Mouse (Mus musculus) urinary bladder, postnatal 4 days (tissue): Measurements from ENCODE around the gene Irak3.
"Not testable (repeated sequence)": the region's sequence is repeated elsewhere in the genome, so short reads cannot be mapped to it uniquely, and the experiment has no call there.

Experiments
- DNase-seq, 2 experiments: peaks; one replicate each; pipeline ENCODE4 v3.0.0; 2021 to 2022; ENCODE audit warnings: low spot score in 2 of 2

Gene Irak3

GRCm38 (mm10) chr10:120163490-120163889 is 38.4 kb downstream of the Irak3 start:
- no peak for DNase-seq

GRCm38 (mm10) chr10:120162840-120163239 is 39.1 kb downstream of the Irak3 start:
- DNase-seq: no peak

DNA sequence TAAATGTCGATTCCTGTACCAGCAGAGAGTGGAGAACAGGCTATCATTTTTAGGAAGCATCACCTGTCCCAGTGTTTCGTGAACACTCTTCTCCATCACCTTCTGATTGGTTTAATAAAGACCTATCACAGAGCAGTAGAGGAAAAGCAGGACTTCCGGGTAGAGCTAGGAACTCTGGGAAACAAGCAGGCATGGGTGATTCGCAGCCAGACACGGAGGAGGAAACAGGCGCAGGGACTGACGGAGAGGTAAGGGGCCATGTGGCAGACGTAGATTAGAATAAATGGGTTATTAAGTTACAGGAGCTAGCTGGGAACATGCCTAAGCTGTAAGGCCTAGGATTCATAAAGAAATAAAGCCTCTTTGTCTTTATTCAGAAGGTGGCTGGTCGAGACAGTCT is 41.4 kb downstream of the Irak3 start:
- no peak for DNase-seq

- no peak for DNase-seq
Observed at GRCm38 (mm10) chr10:120153911-120154310, 48.0 kb downstream of the Irak3 start.

GRCm38 (mm10) chr10:120151672-120152071 is 50.3 kb downstream of the Irak3 start:
- DNase-seq: no peak

DNA sequence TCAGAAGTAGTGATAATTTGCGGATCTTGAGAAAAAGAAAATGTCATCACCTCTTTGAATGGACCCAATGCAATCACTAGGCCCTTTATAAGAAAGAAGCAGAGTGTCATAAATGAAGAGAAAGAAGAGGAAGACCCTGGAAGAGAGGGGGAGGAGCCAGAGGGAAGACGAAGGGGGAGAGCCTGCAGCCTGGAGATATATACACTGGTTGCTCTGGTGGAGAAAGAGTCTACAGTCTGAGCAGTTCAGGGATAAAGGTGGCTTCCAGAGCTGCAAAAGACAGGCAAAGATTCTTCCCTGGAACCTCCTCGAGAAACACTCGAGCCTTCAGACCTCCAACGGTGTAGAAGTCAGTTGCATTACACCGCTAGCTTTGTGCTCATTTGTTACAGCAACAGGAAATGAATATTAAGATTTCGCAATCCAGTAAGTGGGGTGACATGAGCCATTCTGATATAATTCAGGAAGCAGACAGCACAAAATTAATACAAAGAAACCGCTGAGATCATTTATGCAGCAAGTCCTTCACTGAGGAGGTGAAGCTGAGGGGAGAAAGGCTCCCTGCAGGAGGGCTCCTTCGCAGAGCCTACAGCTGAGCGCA is 60.9 kb downstream of the Irak3 start:
- no peak for DNase-seq

DNA sequence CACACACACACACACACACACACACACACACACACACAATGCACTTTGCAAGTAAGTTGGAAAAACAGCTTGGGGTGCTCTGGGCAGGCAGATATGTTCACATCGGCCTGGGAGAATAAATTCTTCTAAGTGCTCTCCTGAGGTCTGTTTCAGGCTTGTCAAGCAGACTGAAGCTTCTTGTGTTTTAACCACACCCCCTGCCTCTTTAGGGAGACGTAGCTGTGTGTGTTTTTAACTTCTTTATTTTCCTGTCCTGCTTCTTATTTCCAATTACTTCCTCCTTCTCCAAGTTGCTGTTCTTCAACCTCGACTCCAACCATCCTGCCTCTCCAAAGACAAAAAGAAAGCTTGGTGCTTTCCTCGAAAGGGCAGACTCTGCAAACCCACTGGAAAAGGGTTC is 61.7 kb downstream of the Irak3 start:
- no peak for DNase-seq

DNA sequence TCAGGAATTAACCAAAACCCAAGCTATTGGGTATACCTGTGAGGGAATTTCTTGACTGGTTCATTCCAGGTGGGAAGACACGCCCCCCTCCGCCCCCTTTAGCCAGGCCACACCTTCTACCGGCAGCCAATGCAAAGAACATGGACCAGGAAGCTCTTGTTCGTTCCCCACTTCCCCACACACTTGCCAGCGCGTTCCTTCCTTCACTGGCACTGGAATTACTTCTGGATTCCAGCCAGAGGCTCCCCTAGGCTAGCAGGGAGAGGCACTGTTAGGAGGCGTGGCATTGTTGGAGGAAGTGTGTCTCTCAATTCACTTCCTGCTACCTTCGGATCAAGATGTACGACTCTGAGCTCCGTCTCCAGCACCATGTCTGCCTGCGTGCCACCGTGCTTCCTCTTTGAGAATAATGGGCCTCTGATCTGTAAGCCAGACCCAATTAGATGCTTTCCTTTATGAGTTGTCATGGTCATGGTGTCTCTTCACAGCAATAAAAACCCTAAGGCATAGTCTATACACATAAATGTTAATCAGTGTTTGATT is 65.8 kb downstream of the Irak3 start:
- DNase-seq: no peak

- no peak for DNase-seq
Observed at GRCm38 (mm10) chr10:120133697-120134096, 68.2 kb downstream of the Irak3 start.

DNA sequence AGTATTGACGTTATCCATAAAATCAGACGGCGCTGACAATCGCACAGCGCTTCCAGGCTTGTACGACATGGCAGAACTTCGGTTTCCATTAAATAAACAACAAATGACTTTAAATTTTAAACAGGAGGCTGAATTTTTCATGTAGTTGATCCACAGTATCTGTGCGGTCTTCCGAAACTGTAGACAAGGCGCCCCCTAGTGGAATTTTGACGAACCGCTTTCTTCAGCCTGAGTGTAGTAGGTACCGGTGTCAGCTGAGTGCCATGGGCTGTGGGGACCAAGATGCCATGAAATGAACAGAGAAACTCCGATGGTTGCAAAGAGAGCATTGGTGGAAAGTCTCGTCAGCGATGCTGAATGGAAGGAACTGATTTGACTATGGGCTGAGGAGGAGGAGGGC is 71.3 kb downstream of the Irak3 start:
- peak in 1 of 2 experiments; percentile 63 for DNase-seq

DNA sequence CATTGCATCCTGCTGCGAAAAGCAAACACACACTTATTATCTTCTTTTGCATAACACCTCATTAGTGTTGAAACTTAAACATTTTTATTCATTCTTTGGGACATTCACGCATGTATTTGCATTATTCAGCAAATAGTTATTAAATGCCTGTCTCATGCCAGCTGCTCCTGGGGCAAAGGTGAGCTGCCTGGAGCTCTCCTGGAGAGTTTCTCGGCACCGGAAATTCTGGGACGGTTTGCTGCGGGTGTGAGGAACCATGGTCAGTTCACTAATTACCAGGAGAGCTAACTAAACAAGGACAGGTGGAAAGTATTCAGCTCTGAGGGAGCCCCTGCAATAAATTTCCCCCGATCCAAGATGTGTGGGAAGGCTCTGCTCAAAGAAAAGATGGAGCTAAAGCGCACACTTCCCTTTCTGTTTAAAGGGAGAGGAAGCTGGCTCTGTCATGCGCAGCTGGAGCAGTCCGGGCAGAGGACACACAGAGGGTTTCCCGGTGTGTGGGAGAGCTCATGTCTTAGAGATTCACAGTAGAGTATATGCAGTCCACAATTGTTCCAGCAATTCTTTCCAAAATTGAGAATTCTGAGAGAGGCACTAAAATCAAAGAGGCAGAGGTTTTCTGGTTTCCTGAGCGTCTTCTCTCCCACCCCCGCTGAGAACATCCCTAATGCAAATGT is 73.2 kb downstream of the Irak3 start:
- no peak for DNase-seq

DNA sequence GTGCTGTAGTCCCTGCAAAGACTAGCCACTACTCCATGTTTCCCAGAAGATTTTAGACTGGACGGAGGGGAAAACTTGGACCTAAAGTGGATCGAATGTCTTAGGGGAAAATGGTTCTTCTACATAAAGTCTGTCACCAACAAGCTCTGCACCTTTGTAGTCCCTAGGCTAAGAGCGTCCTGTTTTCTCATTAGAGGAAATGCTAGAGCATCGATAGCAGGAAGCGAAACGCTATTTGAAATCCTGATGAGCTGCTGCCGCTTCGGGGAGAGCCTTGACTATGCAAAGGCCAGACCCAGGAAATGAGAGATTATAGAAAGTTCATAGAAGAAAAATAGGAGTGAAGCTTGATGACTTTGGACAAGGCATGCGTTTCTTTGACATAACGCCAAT is 76.5 kb downstream of the Irak3 start:
- no peak for DNase-seq

DNA sequence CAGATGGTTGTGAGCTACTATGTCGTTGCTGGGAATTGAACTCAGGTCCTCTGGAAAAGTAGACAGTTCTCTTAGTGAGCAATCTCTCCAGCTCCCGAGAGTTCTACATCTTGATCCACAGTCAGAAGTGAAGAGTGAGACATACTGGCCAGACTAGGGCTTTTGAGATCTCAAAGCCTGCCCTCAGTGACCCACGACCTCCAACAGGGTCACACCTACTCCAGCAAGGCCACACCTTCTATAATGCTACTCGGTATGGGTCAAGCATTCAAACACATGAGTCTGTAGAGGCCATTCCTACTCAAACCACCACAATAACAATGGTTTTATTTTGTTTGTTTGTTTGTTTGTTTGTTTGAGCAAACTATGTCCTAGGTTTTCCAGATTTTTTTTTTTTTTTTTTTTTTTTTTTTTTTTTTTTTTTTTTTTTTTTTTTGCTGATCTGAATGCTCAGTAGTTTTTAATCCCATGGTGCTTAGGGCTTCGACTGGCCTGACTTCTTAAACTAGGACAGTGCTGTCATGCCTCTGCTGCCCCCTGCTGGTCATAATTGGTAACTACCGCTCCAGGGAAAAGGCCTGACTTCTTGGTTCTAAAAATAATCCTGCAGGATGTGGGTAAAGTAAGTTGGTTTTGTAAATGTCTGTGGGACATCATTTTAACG is 77.0 kb downstream of the Irak3 start:
- peak; percentile 69 to 87 for DNase-seq

DNA sequence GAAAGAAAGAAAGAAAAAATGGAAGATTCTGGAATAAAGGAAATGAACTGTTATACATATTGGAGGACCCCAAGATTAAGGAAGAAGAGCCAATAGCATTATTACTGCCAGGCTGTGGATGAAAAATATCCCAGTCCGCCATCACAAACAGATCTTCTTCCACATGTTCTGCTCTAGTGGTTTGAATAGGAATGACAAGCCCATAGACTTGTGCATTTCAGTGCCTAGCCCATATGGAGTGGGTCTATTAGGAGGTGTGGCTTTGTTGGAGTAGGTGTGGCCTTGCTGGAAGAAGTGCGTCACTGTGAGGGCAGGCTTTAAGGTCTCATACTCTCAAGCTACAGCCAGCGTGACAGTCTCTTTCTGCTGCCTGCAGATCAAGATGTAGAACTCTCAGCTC is 78.2 kb downstream of the Irak3 start:
- DNase-seq: no peak

DNA sequence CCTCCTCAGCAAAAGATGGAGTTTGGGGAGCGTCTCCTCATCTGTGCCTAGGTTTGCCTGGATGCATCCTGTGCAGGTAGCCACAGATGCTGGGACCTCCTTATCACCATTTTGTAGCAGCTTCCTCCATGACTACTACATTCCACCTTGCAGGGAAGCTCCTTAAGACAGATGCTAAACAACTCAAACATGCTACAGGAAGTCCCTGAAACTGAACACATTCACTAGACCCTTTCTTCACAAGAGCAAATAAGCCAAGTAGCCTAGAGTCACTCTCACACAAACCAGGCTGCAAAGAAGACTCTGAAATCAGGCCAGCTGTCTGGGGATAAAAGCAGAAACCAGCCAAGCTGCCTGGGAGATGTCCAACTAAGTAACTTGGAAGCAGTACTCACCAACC is 86.7 kb downstream of the Irak3 start:
- no peak for DNase-seq

DNA sequence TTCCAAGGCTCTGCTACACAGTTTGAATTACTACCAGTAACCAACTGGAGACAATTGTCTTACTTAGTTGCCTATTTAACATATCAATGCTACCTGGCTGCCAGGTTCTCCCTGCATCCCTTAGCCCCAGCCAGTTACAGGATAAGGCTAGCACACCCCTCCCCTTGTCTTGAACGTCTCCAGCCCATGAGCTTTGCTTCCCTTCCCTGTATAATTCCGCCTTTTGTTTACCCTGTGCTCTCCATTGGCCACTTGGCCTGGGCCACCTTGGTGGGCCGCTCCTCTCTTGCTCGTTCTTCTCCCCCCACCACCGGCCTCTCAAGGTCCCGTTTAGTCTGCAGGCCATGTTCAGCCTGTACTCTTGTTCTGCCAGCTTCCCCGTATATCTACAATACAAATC is 87.4 kb downstream of the Irak3 start:
- DNase-seq: no peak

GRCm38 (mm10) chr10:120113980-120114379 is 88.0 kb downstream of the Irak3 start:
- DNase-seq: no peak

DNA sequence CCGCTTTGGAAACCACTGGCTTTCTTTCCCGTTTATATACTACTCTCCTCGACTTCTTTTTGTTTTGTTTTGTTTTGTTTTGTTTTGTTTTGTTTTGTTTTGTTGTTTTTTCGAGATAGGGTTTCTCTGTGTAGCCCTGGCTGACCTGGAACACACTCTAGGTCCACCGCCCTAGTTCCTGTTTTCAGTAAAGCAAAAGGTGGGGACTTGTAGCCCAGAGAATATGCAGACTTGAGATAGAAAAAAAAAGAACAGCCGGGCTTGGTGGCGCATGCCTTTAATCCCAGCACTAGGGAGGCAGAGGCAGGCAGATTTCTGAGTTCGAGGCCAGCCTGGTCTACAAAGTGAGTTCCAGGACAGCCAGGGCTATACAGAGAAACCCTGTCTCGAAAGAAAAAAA is 88.4 kb downstream of the Irak3 start:
- DNase-seq: not testable (repeated sequence)

DNA sequence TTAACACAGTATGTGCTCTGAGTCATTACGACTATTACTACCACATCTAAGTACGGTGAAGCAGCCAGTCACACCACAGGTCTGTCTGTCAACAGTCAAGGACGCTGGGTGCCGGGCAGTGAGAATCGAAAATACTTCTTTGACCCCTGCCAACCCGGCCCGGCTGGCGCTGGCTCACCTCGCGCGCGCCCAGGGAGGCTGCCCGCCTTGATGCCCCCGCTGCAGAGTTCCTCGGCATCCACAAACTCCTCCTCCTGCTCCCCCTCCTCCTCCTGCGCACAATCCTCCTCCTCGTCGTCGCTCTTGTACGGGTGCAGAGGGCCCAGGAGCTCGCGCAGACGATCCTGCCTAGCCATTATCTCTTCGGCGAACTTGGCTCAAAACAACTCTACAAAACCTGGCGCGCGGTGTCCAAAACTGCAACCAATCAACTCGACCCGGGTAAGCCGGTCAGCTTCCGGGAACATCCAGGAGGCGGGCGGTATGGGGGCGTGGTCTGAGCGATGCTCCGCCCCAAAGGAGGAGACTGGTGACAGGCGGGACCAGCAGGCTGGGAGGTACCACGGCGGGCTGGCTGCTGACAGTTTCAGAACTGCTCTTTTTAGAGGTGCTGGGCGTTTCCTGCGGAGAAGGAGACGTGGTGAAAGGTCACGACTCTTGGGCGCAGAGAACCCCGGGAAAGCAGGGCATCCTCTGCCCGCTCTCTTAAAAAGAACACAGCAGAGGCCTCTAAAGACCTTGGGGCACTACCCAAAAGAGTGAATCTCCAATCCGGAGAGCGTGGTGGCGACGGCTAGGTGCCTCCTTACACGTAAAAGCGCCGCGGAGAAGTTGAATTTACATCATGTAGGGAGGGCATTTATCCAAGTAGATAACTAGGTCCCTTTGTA is 89.2 kb downstream of the Irak3 start, which contains the start of gene Helb:
Gene Helb (minus strand): TSS at position 481 of the 890 bp plus-strand sequence.
- peak; percentile 94 to 98 for DNase-seq

GRCm38 (mm10) chr10:120111691-120112319 is 90.1 kb downstream of the Irak3 start:
- no peak for DNase-seq

- no peak for DNase-seq
Observed at GRCm38 (mm10) chr10:120100806-120101205, 101.1 kb downstream of the Irak3 start.
